28 mouse cellular contexts compared by ENCODE assay signal in the genomic region with DNA sequence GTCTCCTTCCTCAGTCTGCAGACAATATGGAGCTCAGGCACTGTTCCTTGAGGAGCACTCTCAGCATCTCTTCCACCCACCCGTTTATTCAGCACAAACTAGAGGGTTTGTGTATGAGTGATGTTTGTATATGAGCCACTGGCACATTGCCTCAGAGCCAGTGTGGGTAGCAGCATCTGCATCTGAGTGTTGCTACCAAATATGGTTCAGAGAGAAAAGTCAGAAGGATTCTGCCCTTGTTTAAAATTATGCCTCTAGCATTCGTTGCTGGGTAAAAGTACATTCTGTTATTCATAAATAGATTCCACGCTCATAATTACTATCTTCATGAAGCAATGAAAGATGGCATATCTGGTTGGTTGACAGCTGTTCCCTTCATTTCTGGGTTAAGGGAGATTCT. TPM values are rescaled to one million over a fixed set of nuclear protein-coding genes. Genes with fewer than 3 reads are reported as not detected.
DNase-seq lines count a peak whose midpoint lies in the region; ATAC-seq and TF ChIP-seq lines count a peak whose summit lies in the region.
"Had no signal": no experiment of that assay in that cellular context is flagged by ENCODE, and none has a peak within 500 bp of the region (broad histone marks: within the 10 kb centered on the region; RNA-seq: fewer than 3 reads in every experiment).

No protein-coding gene starts in this region.

- no peak overlapping the region for H3K4me2 ChIP-seq in hindbrain, embryonic 14.5 days (replicated peaks)
- H3K4me2 ChIP-seq: embryonic facial prominence, embryonic 12.5 days; forebrain, embryonic 13.5 days; heart, embryonic 11.5 days; intestine, embryonic 15.5 days; limb, embryonic 12.5 days; liver, embryonic 12.5 days; midbrain, embryonic 12.5 days; stomach, embryonic 15.5 days had no signal

- ATAC-seq in hindbrain, embryonic 14.5 days (ENCODE audit: low FRiP score) = no peak
- ATAC-seq: activated CD4-positive, CD25-positive, alpha-beta regulatory T cell, adult 4 months; forebrain, embryonic 13.5 days; hindbrain, embryonic 16.5 days; intestine, embryonic 15.5 days; liver, embryonic 12.5 days had no signal

- TF ChIP-seq POLR2A in brain, embryonic 14.5 days (IDR thresholded peaks at IDR 0.05; ENCODE audit: borderline replicate concordance, extremely low read depth, insufficient read depth, insufficient read length, poor library complexity, severe bottlenecking) = no peak
- TF ChIP-seq POLR2A in olfactory bulb, adult 2 months (IDR thresholded peaks at IDR 0.05; ENCODE audit: insufficient read depth, low read depth, low read length) = no peak

- H3K4me3 ChIP-seq in olfactory bulb, adult 2 months (ENCODE audit: insufficient read depth, low read depth, low read length) = no peak overlapping the region
- H3K4me3 ChIP-seq in hindbrain, embryonic 14.5 days (replicated peaks; ENCODE audit: low read length) = no peak overlapping the region
- H3K4me3 ChIP-seq: embryonic facial prominence, embryonic 12.5 days; forebrain, embryonic 13.5 days; intestine, embryonic 15.5 days; limb, embryonic 12.5 days; liver, embryonic 12.5 days; midbrain, embryonic 12.5 days; stomach, embryonic 15.5 days had no signal

- H3K9ac ChIP-seq in hindbrain, embryonic 14.5 days = no peak overlapping the region
- H3K9ac ChIP-seq: embryonic facial prominence, embryonic 12.5 days; forebrain, embryonic 13.5 days; intestine, embryonic 15.5 days; limb, embryonic 12.5 days; liver, embryonic 12.5 days; midbrain, embryonic 12.5 days; stomach, embryonic 15.5 days had no signal

- no peak for TF ChIP-seq CTCF in brain, embryonic 14.5 days (IDR thresholded peaks at IDR 0.05; ENCODE audit: borderline replicate concordance, extremely low read depth, insufficient read depth, insufficient read length)
- TF ChIP-seq CTCF in olfactory bulb, adult 2 months (IDR thresholded peaks at IDR 0.05; ENCODE audit: insufficient read depth, low read depth, low read length) = no peak

- intact Hi-C loops in left cerebral cortex, postnatal 25 days (cut with DNase I) = no loop called here
- intact Hi-C loops in left cerebral cortex, postnatal 36 days (cut with DNase I) = no loop called here

- no peaks in the 10 kb centered on the region for H3K36me3 ChIP-seq in hindbrain, embryonic 14.5 days (replicated peaks; ENCODE audit: control insufficient read depth, insufficient read depth)
- H3K36me3 ChIP-seq: embryonic facial prominence, embryonic 12.5 days; intestine, embryonic 15.5 days; limb, embryonic 12.5 days; liver, embryonic 12.5 days; midbrain, embryonic 12.5 days; stomach, embryonic 15.5 days had no signal

- H3K4me1 ChIP-seq in olfactory bulb, adult 2 months (ENCODE audit: control insufficient read depth, insufficient read depth, low read length) = peaks cover 8% of the 10 kb centered on the region
- no peaks in the 10 kb centered on the region for H3K4me1 ChIP-seq in hindbrain, embryonic 14.5 days (replicated peaks; ENCODE audit: control insufficient read depth, insufficient read depth, low read length)
- H3K4me1 ChIP-seq: embryonic facial prominence, embryonic 12.5 days; forebrain, embryonic 13.5 days; intestine, embryonic 15.5 days; limb, embryonic 12.5 days; liver, embryonic 12.5 days; midbrain, embryonic 12.5 days; stomach, embryonic 15.5 days had no signal

- no peaks in the 10 kb centered on the region for H3K27me3 ChIP-seq in hindbrain, embryonic 14.5 days (ENCODE audit: control insufficient read depth, insufficient read depth, low read length)
- H3K27me3 ChIP-seq: embryonic facial prominence, embryonic 12.5 days; forebrain, embryonic 13.5 days; intestine, embryonic 15.5 days; limb, embryonic 12.5 days; liver, embryonic 12.5 days; midbrain, embryonic 12.5 days; stomach, embryonic 15.5 days had no signal

- peak overlapping the region; percentile 86 for H3K27ac ChIP-seq in olfactory bulb, adult 2 months (ENCODE audit: insufficient read depth, low read depth, low read length)
- no peak overlapping the region for H3K27ac ChIP-seq in hindbrain, embryonic 14.5 days
- H3K27ac ChIP-seq: embryonic facial prominence, embryonic 12.5 days; forebrain, embryonic 13.5 days; intestine, embryonic 15.5 days; limb, embryonic 12.5 days; liver, embryonic 12.5 days; midbrain, embryonic 12.5 days; stomach, embryonic 15.5 days had no signal

- DNase-seq in frontal cortex, postnatal 36 days (ENCODE audit: low spot score in 2 of 2) = peak; percentile 40 to 43
- DNase-seq in frontal cortex, postnatal 25 days (ENCODE audit: low spot score in 2 of 2) = no peak
- DNase-seq in left cerebral cortex, postnatal 25 days (ENCODE audit: low spot score in 2 of 2) = peak; percentile 37 to 55
- no peak for DNase-seq in left cerebral cortex, postnatal 36 days (ENCODE audit: low spot score in 2 of 2)
- DNase-seq in brain, embryonic 14.5 days (ENCODE audit: low read depth) = peak; percentile 9
- DNase-seq in hindbrain, embryonic 14.5 days (ENCODE audit: low spot score) = no peak
- DNase-seq: adrenal gland, adult 8-10 months; cerebellum, adult 2 months; cerebellum, postnatal 25 days; gastrocnemius, postnatal 14 days; heart, adult 11 months; kidney, adult 8-10 months; kidney, postnatal 36 days; lung, adult 18-20 months; lung, postnatal 14 days; thymus, adult 2 months; thymus, postnatal 4 days had no signal

- 31% methylated on average over 3 of the region's 3 CpGs for WGBS in olfactory bulb, adult 2 months
- WGBS in hindbrain, embryonic 14.5 days = 65% methylated on average over 3 of the region's 3 CpGs

- no peaks in the 10 kb centered on the region for H3K9me3 ChIP-seq in hindbrain, embryonic 14.5 days (ENCODE audit: control insufficient read depth, low read length)
- H3K9me3 ChIP-seq: embryonic facial prominence, embryonic 12.5 days; forebrain, embryonic 13.5 days; intestine, embryonic 15.5 days; limb, embryonic 12.5 days; liver, embryonic 12.5 days; midbrain, embryonic 12.5 days; stomach, embryonic 15.5 days had no signal

RNA-seq across cellular contexts. Expression of a gene that starts 15.7 kb away (rescaled TPM):
- 1 to 10 TPM; 2.7 to 4.6 TPM for total RNA-seq in left cerebral cortex, postnatal 25 days (2021)
- 1 to 10 TPM; 3.1 to 3.9 TPM for total RNA-seq in left cerebral cortex, postnatal 36 days (2021)
- 1.7 and 2.5 TPM in 2 replicates for polyA plus RNA-seq in brain, embryonic 14.5 days (2012; rRNA removed)
- polyA plus RNA-seq in olfactory bulb, adult 2 months (2012; ENCODE audit: insufficient read depth, insufficient read length, low replicate concordance, missing spikeins) = not detected in 2 replicates
- polyA plus RNA-seq in hindbrain, embryonic 14.5 days (2014; fragmentation: Nextera tagmentation; extraction: Ambion mirVana) = 0.86 and 1.0 TPM in 2 replicates

Comparison
In these comparisons a context has a peak if more than half of its experiments do, and no peak if none do; other contexts are left out.
1. DNase-seq: peak in frontal cortex, postnatal 36 days (2 of 2), left cerebral cortex, postnatal 25 days (2 of 2) and brain, embryonic 14.5 days (single experiment); none in frontal cortex, postnatal 25 days (0 of 2), left cerebral cortex, postnatal 36 days (0 of 2) and hindbrain, embryonic 14.5 days (single experiment).